ENCODE assay signal across 43 mouse cellular contexts in the genomic region with DNA sequence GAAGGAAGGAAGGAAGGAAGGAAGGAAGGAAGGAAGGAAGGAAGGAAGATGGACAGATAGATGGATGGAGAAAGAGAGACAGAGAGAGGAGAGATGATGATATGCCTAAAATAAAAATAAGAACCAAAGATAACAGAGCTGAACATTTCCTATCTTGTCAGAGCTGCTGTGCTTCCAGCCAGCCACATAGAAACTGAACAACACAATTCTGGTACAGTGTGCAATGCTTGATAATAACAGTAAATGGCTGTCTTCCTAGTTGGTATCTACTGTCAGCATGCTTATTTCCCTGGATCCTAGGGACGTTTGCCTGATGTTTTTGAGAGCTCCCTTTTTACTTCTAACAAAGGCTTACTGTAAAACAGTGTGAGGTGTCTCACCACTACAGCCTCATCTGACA. TPM values are rescaled to one million over a fixed set of nuclear protein-coding genes. Genes with fewer than 3 reads are reported as not detected.
"Had no signal": no experiment of that assay in that cellular context is flagged by ENCODE, and none has a peak within 500 bp of the region (broad histone marks: within the 10 kb centered on the region; RNA-seq: fewer than 3 reads in every experiment).

No protein-coding gene starts in this region.

- H3K27me3 ChIP-seq: limb, embryonic 12.5 days; limb, embryonic 13.5 days; limb, embryonic 15.5 days; liver, embryonic 13.5 days; liver, embryonic 15.5 days; lung, embryonic 15.5 days; midbrain, embryonic 12.5 days; midbrain, embryonic 13.5 days; midbrain, embryonic 15.5 days; neural tube, embryonic 12.5 days; neural tube, embryonic 13.5 days had no signal

- ATAC-seq: lung, postnatal 0 days; midbrain, embryonic 13.5 days; midbrain, embryonic 15.5 days; midbrain, embryonic 16.5 days had no signal

- H3K36me3 ChIP-seq: limb, embryonic 10.5 days; limb, embryonic 12.5 days; limb, embryonic 13.5 days; limb, embryonic 15.5 days; liver, embryonic 13.5 days; liver, embryonic 15.5 days; lung, embryonic 15.5 days; midbrain, embryonic 10.5 days; midbrain, embryonic 12.5 days; midbrain, embryonic 13.5 days; midbrain, embryonic 15.5 days; neural tube, embryonic 12.5 days; neural tube, embryonic 13.5 days had no signal

- H3K4me1 ChIP-seq: limb, embryonic 12.5 days; limb, embryonic 15.5 days; liver, embryonic 13.5 days; liver, embryonic 15.5 days; lung, embryonic 15.5 days; megakaryocyte, embryonic 14.5 days; midbrain, embryonic 15.5 days; neural tube, embryonic 12.5 days had no signal

- H3K27ac ChIP-seq: left cerebral cortex, adult 2 months; limb, embryonic 10.5 days; limb, embryonic 12.5 days; limb, embryonic 13.5 days; limb, embryonic 15.5 days; liver, embryonic 13.5 days; liver, embryonic 14.5 days; liver, embryonic 15.5 days; lung, embryonic 15.5 days; macrophage; midbrain, embryonic 10.5 days; midbrain, embryonic 12.5 days; midbrain, embryonic 13.5 days; midbrain, embryonic 15.5 days; neural tube, embryonic 12.5 days; neural tube, embryonic 13.5 days had no signal

- H3K4me2 ChIP-seq: limb, embryonic 12.5 days; limb, embryonic 13.5 days; limb, embryonic 15.5 days; liver, embryonic 11.5 days; liver, embryonic 13.5 days; liver, embryonic 15.5 days; lung, embryonic 14.5 days; lung, embryonic 15.5 days; midbrain, embryonic 11.5 days; midbrain, embryonic 12.5 days; midbrain, embryonic 13.5 days; midbrain, embryonic 15.5 days; neural tube, embryonic 12.5 days; neural tube, embryonic 13.5 days had no signal

- H3K9ac ChIP-seq: limb, embryonic 12.5 days; limb, embryonic 13.5 days; limb, embryonic 15.5 days; liver, embryonic 13.5 days; liver, embryonic 14.5 days; liver, embryonic 15.5 days; lung, embryonic 14.5 days; lung, embryonic 15.5 days; midbrain, embryonic 12.5 days; midbrain, embryonic 13.5 days; midbrain, embryonic 15.5 days; neural tube, embryonic 12.5 days; neural tube, embryonic 13.5 days had no signal

- DNase-seq: left cerebral cortex, postnatal 4 days; liver; liver, embryonic 13.5 days; lung, adult 18-20 months; lung, adult 2 months; lung, embryonic 14.5 days; lung, postnatal 10 days; lung, postnatal 14 days; lung, postnatal 36 days; lung, postnatal 4 days; midbrain, embryonic 14.5 days had no signal

- H3K4me3 ChIP-seq: left cerebral cortex, adult 2 months; limb, embryonic 10.5 days; limb, embryonic 12.5 days; limb, embryonic 13.5 days; limb, embryonic 15.5 days; liver, embryonic 13.5 days; liver, embryonic 15.5 days; lung, embryonic 15.5 days; megakaryocyte, embryonic 14.5 days; midbrain, embryonic 10.5 days; midbrain, embryonic 12.5 days; midbrain, embryonic 13.5 days; midbrain, embryonic 15.5 days; myocyte; neural tube, embryonic 12.5 days; neural tube, embryonic 13.5 days had no signal

- H3K9me3 ChIP-seq: limb, embryonic 10.5 days; limb, embryonic 12.5 days; limb, embryonic 13.5 days; limb, embryonic 15.5 days; liver, embryonic 13.5 days; liver, embryonic 15.5 days; lung, embryonic 15.5 days; megakaryocyte, embryonic 14.5 days; midbrain, embryonic 10.5 days; midbrain, embryonic 12.5 days; midbrain, embryonic 13.5 days; midbrain, embryonic 15.5 days; neural tube, embryonic 12.5 days; neural tube, embryonic 13.5 days had no signal

RNA-seq across cellular contexts. Expression of a gene that starts 32.3 kb away (rescaled TPM):
- total RNA-seq: megakaryocyte, adult 5-6 weeks; monocyte, adult 5-6 weeks had no signal
- polyA plus RNA-seq: limb, embryonic 15.5 days; liver, adult 2 months; liver, embryonic 15.5 days; macrophage had no signal

RNA-seq across cellular contexts. Expression of a gene that starts 40.8 kb away (rescaled TPM):
- total RNA-seq: left cerebral cortex, postnatal 25 days; left cerebral cortex, postnatal 36 days; liver, adult 2 months; megakaryocyte, adult 5-6 weeks; midbrain, postnatal 0 days; monocyte, adult 5-6 weeks had no signal
- polyA plus RNA-seq: limb, embryonic 10.5 days; limb, embryonic 11.5 days; limb, embryonic 12.5 days; limb, embryonic 13.5 days; limb, embryonic 14.5 days; limb, embryonic 15.5 days; liver, adult 2 months; liver, embryonic 11.5 days; liver, embryonic 13.5 days; liver, embryonic 14.5 days; liver, embryonic 15.5 days; liver, embryonic 16.5 days; lung, embryonic 14.5 days; lung, embryonic 15.5 days; lung, embryonic 16.5 days; lung, postnatal 0 days; macrophage; midbrain, embryonic 10.5 days; midbrain, embryonic 11.5 days; midbrain, embryonic 12.5 days; midbrain, embryonic 13.5 days; midbrain, postnatal 0 days; myocyte; neural tube, embryonic 11.5 days; neural tube, embryonic 12.5 days; neural tube, embryonic 13.5 days had no signal
